Mouse (Mus musculus): ENCODE measurements around the gene B3gnt6. TPM values are rescaled to one million over a fixed set of nuclear protein-coding genes. Genes with fewer than 3 reads are reported as not detected.
"Not testable (repeated sequence)": the region's sequence is repeated elsewhere in the genome, so short reads cannot be mapped to it uniquely, and the experiment has no call there.

B3gnt6 gene
- polyA plus RNA-seq, 1 experiment from 2014 or later: 0.10 TPM

DNA sequence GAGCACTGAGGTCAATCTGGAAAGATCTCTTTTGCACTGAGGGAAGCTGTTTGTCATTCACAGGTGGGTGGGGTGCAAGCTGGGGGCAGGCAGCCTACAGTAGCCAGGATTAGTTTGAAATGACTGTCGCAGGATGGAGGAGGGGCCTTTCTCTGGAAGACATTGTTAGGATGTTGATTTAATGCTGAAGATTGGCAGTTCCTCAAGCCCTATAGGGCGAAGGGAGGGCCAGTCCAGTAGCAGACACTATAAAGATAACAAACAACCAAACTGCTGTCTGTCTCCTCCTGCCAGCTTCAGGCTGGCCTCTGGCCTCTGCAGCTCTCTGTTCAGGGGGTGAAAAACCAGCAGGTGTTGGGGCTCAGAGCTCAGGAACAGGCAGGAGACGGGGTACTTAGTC lies 9.5 kb downstream of the B3gnt6 start:
- no peak overlapping the region for H3K4me3 ChIP-seq
- peaks cover 69% of the 10 kb centered on the region for H3K27me3 ChIP-seq (ENCODE audit: insufficient read depth, poor library complexity, severe bottlenecking)

DNA sequence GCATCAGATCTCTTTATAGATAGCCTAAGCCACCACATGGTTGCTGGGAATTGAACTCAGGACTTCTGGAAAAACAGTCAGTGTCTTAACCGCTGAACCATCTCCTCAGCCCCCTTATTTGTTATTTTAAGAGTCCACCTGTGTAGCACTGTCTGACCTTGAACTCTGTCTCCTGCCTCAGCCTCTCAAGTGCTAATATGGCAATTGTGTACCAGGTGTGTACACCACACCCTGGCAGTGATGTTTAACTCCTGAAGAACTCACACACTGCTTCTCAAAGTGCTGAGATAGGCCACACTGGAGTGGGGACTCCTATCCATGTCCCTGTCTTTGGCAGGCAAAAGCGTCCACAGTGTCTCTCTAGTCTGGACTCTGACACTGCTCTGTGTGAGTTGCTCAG lies 10.6 kb downstream of the B3gnt6 start:
- H3K27me3 ChIP-seq (ENCODE audit: insufficient read depth, poor library complexity, severe bottlenecking): peaks cover 67% of the 10 kb centered on the region
- WGBS: 85% methylated on average over 2 of the region's 2 CpGs
- no peak overlapping the region for H3K27ac ChIP-seq
- DNase-seq (ENCODE audit: low spot score): no peak
- peaks cover 40% of the 10 kb centered on the region for H3K4me1 ChIP-seq (replicated peaks)
- no peaks in the 10 kb centered on the region for H3K36me3 ChIP-seq
- H3K9me3 ChIP-seq: no peaks in the 10 kb centered on the region
- no peak overlapping the region for H3K4me3 ChIP-seq

More for the DNA sequence above, 9.5 kb downstream of the B3gnt6 start:
- Histone ChIP-seq H3K36me3 (no peaks in the 10 kb centered on the region), H3K9me3 (no peaks in the 10 kb centered on the region), H3K27ac (no peak overlapping the region), H3K4me1 (replicated peaks) (peaks cover 49% of the 10 kb centered on the region)
- DNase-seq (ENCODE audit: low spot score): no peak
- 45% methylated on average over 3 of the region's 3 CpGs for WGBS

GRCm38 (mm10) chr7:98188238-98188637 lies 11.0 kb downstream of the B3gnt6 start:
- H3K27me3 ChIP-seq (ENCODE audit: insufficient read depth, poor library complexity, severe bottlenecking): peaks cover 65% of the 10 kb centered on the region

GRCm38 (mm10) chr7:98187332-98187731 lies 11.9 kb downstream of the B3gnt6 start:
- not testable (repeated sequence) for DNase-seq (ENCODE audit: low spot score); H3K4me3 ChIP-seq; H3K36me3 ChIP-seq; H3K9me3 ChIP-seq
- Histone ChIP-seq H3K27ac (peak overlapping the region; percentile 50; the same call in 1 of the 2 replicates), H3K27me3 (ENCODE audit: insufficient read depth, poor library complexity, severe bottlenecking) (peaks cover 56% of the 10 kb centered on the region), H3K4me1 (replicated peaks) (peaks cover 32% of the 10 kb centered on the region)
- 78% methylated on average over 3 of the region's 3 CpGs for WGBS

More at GRCm38 (mm10) chr7:98188238-98188637, 11.0 kb downstream of the B3gnt6 start:
- Histone ChIP-seq H3K4me3 (no peak overlapping the region), H3K4me1 (replicated peaks) (peaks cover 35% of the 10 kb centered on the region), H3K36me3 (no peaks in the 10 kb centered on the region), H3K27ac (no peak overlapping the region), H3K9me3 (no peaks in the 10 kb centered on the region)
- WGBS: 92% methylated on average over 2 of the region's 2 CpGs
- no peak for DNase-seq (ENCODE audit: low spot score)

DNA sequence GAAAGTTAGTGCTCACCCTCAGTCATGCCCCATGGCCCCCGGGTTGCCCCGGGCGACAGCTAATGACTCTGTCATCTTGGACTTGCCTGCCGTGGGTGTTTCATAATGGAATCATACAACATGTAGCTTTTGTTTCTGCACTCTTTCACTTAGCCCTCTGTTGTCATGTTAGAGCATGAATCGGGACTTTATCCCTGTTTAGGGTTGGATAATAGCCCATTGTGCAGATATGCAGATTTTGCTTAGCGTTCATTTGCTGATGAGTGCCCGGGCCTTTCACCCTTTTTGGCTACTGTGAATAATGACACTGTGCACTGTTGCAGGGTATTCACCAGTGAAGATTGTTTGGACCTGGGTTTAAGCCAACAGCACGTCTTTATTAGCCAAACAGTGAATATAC lies 12.6 kb downstream of the B3gnt6 start:
- peaks cover 49% of the 10 kb centered on the region for H3K27me3 ChIP-seq (ENCODE audit: insufficient read depth, poor library complexity, severe bottlenecking)
- peak overlapping the region; percentile 50; the same call in 1 of the 2 replicates for H3K27ac ChIP-seq

GRCm38 (mm10) chr7:98185326-98185725 lies 14.0 kb downstream of the B3gnt6 start:
- H3K4me1 ChIP-seq (replicated peaks): peaks cover 32% of the 10 kb centered on the region
- no peak for DNase-seq (ENCODE audit: low spot score)
- no peaks in the 10 kb centered on the region for H3K36me3 ChIP-seq
- no peak overlapping the region for H3K4me3 ChIP-seq
- H3K9me3 ChIP-seq: no peaks in the 10 kb centered on the region
- peaks cover 48% of the 10 kb centered on the region for H3K27me3 ChIP-seq (ENCODE audit: insufficient read depth, poor library complexity, severe bottlenecking)
- 82% methylated on average over 6 of the region's 6 CpGs for WGBS
- H3K27ac ChIP-seq: peak overlapping the region; percentile 30; the same call in 1 of the 2 replicates

More for the DNA sequence above, 12.6 kb downstream of the B3gnt6 start:
- no peaks in the 10 kb centered on the region for H3K9me3 ChIP-seq
- no peaks in the 10 kb centered on the region for H3K36me3 ChIP-seq
- DNase-seq (ENCODE audit: low spot score): peak; percentile 60
- peaks cover 32% of the 10 kb centered on the region for H3K4me1 ChIP-seq (replicated peaks)
- H3K4me3 ChIP-seq: no peak overlapping the region
- WGBS: 47% methylated on average over 8 of the region's 8 CpGs

DNA sequence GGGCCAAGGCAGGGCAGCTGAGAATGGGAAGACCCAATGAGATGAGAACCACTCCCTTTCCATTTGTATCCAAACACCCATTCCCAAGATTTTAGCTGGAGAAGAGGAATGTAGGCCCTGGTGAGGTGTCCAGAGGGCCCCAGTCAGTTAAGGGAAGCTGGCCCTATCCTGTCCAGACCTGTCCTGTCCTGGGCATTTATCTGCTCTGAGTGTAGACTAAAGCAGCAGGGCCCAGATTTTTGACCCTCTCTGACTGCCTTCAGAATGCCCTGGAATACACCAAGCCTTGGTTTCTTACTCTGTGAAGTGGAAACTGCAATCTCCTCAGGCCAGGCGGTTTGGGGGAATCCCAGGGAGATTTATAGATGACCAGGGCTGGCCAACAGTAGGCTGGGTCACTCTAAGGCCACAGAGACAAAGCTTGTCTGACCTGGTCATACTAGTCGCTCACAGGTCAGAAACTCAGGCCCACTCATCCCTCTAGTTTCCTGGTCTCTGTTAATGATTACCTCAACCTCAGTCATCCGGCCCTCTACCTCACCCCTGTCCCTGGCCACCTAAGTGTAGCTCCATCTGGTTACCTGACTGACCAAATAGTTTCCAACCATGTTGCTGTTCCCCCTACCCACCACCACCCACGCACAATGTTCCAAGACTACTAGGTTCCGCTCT lies 20.6 kb downstream of the B3gnt6 start:
- WGBS: 91% methylated on average over 5 of the region's 5 CpGs
- Histone ChIP-seq H3K36me3 (no peaks in the 10 kb centered on the region), H3K27me3 (ENCODE audit: insufficient read depth, poor library complexity, severe bottlenecking) (peaks cover 50% of the 10 kb centered on the region), H3K27ac (peak overlapping the region; percentile 76), H3K4me1 (replicated peaks) (peaks cover 36% of the 10 kb centered on the region), H3K4me3 (peak overlapping the region; percentile 81), H3K9me3 (no peaks in the 10 kb centered on the region)
- DNase-seq (ENCODE audit: low spot score): no peak

DNA sequence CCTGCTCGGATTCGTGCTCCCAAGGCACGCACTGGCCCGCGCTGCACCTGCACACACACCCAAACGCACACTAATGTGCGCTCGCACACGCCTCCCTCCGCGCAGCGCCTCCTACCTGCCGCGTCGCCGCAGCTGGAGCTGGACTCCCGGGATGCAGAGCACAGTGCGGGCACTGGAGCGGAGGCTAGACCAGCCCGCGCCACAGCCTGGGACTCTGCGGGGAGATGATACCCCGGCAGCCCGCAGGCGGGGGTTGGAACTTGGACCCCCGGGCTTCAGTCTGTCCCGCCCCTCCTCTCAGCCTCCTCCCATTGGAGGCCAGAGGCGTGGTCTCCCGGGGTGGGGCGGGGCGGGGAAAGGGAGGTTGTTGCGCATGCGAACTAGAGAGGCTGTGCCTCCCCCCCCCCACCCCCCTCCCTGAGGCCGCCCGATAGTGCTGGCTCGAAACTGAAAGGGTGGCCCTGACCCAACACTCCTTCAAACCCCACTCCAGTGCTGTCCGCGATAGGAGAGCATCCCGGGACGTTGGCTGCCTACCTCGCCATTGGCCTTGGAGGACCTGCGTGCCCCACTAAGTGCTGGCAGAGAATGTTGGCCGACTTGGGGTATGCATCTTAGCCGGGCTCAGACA lies 21.2 kb downstream of the B3gnt6 start, which contains the start of gene Capn5:
TSS of gene Capn5 (minus strand) at position 346 of the 631 bp plus-strand sequence.
- DNase-seq (ENCODE audit: low spot score): peak; percentile 83
- H3K4me3 ChIP-seq: peak within 1 kb of the TSS; percentile 81
- H3K4me1 ChIP-seq (replicated peaks): peaks cover 43% of the 10 kb centered on the region
- WGBS: 1% methylated on average over 44 of the region's 44 CpGs
- no peaks in the 10 kb centered on the region for H3K36me3 ChIP-seq
- H3K9me3 ChIP-seq: no peaks in the 10 kb centered on the region
- peaks cover 48% of the 10 kb centered on the region for H3K27me3 ChIP-seq (ENCODE audit: insufficient read depth, poor library complexity, severe bottlenecking)
- peak within 1 kb of the TSS; percentile 76 for H3K27ac ChIP-seq

GRCm38 (mm10) chr7:98177566-98177928 lies 21.7 kb downstream of the B3gnt6 start:
- Histone ChIP-seq H3K4me1 (replicated peaks) (peaks cover 47% of the 10 kb centered on the region), H3K27me3 (ENCODE audit: insufficient read depth, poor library complexity, severe bottlenecking) (peaks cover 48% of the 10 kb centered on the region), H3K36me3 (no peaks in the 10 kb centered on the region), H3K4me3 (peak overlapping the region; percentile 81), H3K27ac (peak overlapping the region; percentile 76), H3K9me3 (no peaks in the 10 kb centered on the region)
- WGBS: 10% methylated on average over 9 of the region's 9 CpGs
- no peak for DNase-seq (ENCODE audit: low spot score)

DNA sequence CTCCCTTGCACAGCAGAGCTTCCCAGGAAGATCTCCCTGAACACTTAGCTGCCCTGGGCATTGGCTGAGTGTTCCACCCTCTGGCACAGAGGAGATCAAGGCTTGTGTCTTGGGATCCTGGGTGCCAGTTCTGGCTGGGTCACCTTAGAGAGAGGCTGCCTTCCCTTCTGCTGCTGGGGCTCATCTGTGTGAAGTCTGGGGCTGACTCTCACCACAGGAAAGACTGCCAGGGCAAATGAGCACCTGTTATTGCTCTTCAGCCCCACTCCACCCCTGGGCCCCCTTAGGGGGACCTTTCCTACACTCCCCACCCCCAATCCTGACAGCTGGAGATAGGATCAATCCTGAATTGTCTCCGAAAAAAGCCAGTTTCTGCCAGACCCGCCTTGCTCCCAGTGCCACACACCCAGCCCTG lies 22.2 kb downstream of the B3gnt6 start:
- no peaks in the 10 kb centered on the region for H3K36me3 ChIP-seq
- H3K4me3 ChIP-seq: peak overlapping the region; percentile 81
- no peaks in the 10 kb centered on the region for H3K9me3 ChIP-seq
- WGBS: 72% methylated on average over 2 of the region's 2 CpGs
- peaks cover 48% of the 10 kb centered on the region for H3K27me3 ChIP-seq (ENCODE audit: insufficient read depth, poor library complexity, severe bottlenecking)
- DNase-seq (ENCODE audit: low spot score): no peak
- peaks cover 47% of the 10 kb centered on the region for H3K4me1 ChIP-seq (replicated peaks)
- peak overlapping the region; percentile 37 for H3K27ac ChIP-seq

- peaks cover 47% of the 10 kb centered on the region for H3K27me3 ChIP-seq (ENCODE audit: insufficient read depth, poor library complexity, severe bottlenecking)
- H3K36me3 ChIP-seq: no peaks in the 10 kb centered on the region
- WGBS: 74% methylated on average over 8 of the region's 8 CpGs
- no peak for DNase-seq (ENCODE audit: low spot score)
- H3K4me3 ChIP-seq: no peak overlapping the region; the same call in 1 of the 2 replicates
- peak overlapping the region; percentile 37 for H3K27ac ChIP-seq
- peaks cover 52% of the 10 kb centered on the region for H3K4me1 ChIP-seq (replicated peaks)
- no peaks in the 10 kb centered on the region for H3K9me3 ChIP-seq
These were observed 22.8 kb downstream of the B3gnt6 start for GRCm38 (mm10) chr7:98176322-98177070.

- no peaks in the 10 kb centered on the region for H3K36me3 ChIP-seq
- 85% methylated on average over 4 of the region's 4 CpGs for WGBS
- H3K4me3 ChIP-seq: no peak overlapping the region
- peak overlapping the region; percentile 45; the same call in 1 of the 2 replicates for H3K27ac ChIP-seq
- H3K4me1 ChIP-seq (replicated peaks): peaks cover 66% of the 10 kb centered on the region
- no peak for DNase-seq (ENCODE audit: low spot score)
- H3K9me3 ChIP-seq: no peaks in the 10 kb centered on the region
- peaks cover 39% of the 10 kb centered on the region for H3K27me3 ChIP-seq (ENCODE audit: insufficient read depth, poor library complexity, severe bottlenecking)
These were observed 24.2 kb downstream of the B3gnt6 start for GRCm38 (mm10) chr7:98174883-98175755.
